Mouse (Mus musculus) kidney, adult 8-10 months (tissue): ENCODE results near the gene Pkhd1.

Experiments
- DNase-seq, 2 experiments: peaks; one replicate each; pipeline ENCODE4 v3.0.0; 2022

Gene Pkhd1

DNA sequence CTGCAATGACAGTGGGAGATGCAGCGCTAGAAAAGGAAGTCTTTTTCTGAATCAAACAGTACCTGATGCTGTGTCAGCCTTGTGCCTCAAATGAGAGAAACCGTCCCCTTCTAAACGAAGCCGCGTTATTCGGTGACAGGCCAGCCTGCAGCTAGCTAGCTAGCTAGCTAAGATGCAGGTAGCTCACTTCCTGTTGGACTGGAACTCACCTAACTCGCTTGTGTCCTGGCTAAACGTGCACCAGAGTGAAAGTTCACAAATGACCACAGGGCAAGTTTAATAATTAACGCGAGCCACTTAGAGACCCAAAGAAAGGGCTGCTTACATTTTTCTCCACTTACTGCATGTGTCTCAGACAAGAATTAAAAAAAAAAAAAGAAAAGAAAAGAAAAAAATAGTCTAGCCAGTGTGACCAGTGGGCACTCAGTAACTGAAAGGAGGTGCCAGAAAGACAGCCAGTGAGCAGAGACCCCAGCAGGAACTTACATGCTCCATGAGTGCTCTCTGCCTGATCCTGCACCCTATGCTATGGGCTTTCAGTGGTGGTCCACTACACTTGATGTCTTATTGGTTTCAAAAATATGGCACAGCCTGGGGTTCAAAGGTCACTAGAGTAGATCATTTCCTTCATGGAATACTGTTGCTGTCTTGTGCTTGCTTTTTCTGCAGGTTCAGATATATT, at the start of gene Pkhd1:
TSS of gene Pkhd1 (minus strand) at position 216 of the 682 bp plus-strand sequence.
- peak; percentile 83 to 95 for DNase-seq

GRCm38 (mm10) chr1:20667567-20667966, 49.7 kb upstream of the Pkhd1 start:
- DNase-seq: no peak

DNA sequence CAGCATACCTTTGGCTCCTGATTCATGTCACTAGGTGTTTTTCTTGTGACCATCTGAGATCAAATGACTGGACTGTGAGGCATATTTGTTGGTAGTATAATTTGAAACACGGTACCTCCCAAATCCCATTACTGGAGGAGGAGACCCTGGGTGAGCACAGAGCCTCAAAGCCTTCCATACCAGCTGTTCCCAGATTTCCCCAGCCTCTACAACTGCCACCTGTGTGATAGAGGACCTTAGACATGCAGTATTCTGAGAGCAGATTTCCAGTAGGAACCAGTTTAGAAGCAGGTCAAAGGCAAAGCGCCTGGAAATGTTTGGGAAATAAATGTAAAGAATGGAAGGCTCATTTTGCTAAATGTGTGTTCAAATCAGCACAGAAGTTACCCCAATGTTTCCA, 48.4 kb upstream of the Pkhd1 start:
- DNase-seq: peak in 1 of 2 experiments; percentile 15

DNA sequence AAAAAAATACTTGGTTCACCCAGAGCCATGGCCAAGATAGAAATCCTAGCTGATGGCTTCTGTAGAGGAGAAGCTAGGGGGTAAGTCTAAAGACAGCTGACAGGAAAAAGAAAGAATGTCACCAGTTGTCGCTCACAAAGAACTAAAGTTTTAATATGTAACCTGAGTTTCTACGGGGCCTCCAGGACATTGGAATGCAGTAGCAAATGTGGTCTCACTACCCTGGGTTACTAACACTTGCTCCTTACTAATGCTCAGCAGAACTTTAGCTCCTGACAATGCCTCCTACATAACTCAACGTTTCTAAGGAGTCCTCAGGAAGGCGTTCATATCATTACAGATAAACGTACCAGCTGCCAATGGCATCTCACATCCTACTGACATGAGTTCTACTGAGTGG, 37.2 kb upstream of the Pkhd1 start:
- DNase-seq: peak; percentile 45 to 77

- DNase-seq: peak; percentile 73 to 90
Observed at GRCm38 (mm10) chr1:20653513-20654506, 35.9 kb upstream of the Pkhd1 start.

DNA sequence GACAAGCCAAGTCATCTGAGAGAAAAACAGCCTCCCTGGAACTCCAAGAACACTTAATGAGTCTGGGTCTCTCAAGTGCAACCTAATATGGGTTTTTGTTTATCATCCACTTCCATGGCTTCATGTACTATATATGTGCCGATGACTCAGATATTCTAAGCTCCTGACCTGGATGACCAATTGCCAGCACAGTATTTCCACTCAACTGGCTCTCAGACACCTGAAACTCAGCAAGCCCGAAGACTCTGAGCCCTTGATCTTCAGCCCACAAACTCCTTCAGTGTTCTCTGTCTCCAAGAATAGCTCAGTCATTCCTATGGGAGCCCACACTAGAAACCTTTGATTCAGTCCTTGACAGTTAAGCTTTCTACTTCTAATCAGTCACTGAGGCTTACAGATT, 17.0 kb upstream of the Pkhd1 start:
- DNase-seq: no peak

- no peak for DNase-seq
Observed at GRCm38 (mm10) chr1:20633276-20633869, 15.5 kb upstream of the Pkhd1 start.

- no peak for DNase-seq
Observed at GRCm38 (mm10) chr1:20624564-20624963, 6.7 kb upstream of the Pkhd1 start.

GRCm38 (mm10) chr1:20623375-20623774, 5.5 kb upstream of the Pkhd1 start:
- DNase-seq: no peak

- DNase-seq: no peak
Observed at GRCm38 (mm10) chr1:20620611-20621010, 2.7 kb upstream of the Pkhd1 start.

DNA sequence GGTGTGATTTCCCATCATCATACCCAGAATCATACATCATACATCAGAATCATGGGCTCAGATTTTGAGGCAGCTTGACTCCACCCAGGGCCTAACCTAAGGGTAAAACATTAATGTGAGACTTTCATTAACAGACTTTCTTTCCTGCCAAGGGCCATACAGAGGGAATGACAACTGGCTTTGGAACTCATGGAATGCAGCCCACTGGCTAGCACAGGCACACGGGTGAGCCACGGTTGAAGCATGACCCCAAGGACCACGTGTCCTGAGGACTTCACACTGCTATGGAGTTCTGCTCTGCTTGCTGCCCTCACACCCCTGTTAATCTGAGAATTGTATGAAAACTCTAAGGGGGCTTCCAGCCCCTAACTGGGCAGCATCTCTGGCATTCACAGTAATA, 1.5 kb upstream of the Pkhd1 start:
- peak; percentile 87 to 93 for DNase-seq

DNA sequence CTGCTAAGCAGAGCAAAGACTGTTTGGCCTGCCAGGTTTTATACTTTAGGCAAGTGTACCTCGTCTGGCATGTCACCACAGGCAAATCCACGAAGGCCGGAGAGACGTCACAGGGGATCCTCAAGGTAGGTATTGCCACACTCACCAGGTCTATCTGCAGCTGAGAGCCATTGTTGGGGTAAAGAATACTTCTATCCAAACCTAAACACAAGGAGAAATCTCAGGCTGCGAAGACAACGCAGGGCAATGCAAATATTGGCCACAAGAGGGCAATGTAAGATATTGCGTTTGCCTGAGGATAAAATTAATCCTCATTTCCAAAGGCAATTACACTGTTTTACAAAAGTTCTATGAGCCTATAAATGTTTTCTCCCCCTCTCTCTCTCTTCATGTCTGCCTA, 5.2 kb downstream of the Pkhd1 start:
- DNase-seq: peak in 1 of 2 experiments; percentile 60

GRCm38 (mm10) chr1:20605489-20605888, 12.4 kb downstream of the Pkhd1 start:
- DNase-seq: peak; percentile 14 to 38

- no peak for DNase-seq
Observed at GRCm38 (mm10) chr1:20590488-20590887, 27.4 kb downstream of the Pkhd1 start.

- DNase-seq: no peak
Observed at GRCm38 (mm10) chr1:20571469-20571868, 46.4 kb downstream of the Pkhd1 start.

DNA sequence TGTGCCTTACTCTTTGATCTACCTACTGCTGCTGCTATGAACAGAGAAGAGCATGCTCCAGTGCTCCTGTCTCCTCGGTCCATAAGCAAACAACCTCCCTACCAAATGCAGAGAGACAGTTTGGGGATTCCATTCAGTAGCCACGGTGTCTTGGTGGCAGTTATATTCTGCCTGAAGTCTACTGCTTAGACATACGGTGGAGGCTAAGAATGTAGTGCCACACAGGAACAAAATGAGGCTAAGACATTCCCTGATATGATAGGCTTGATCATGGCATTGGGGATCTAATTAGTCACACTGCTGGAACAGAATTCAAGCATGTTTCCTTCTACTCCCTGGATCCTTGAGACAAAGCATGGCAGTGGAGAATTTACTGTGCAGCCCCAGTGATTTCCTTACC, 48.4 kb downstream of the Pkhd1 start:
- no peak for DNase-seq

GRCm38 (mm10) chr1:20558443-20558842, 59.4 kb downstream of the Pkhd1 start:
- no peak for DNase-seq

- peak; percentile 24 to 34 for DNase-seq
Observed at GRCm38 (mm10) chr1:20554398-20554797, 63.5 kb downstream of the Pkhd1 start.

DNA sequence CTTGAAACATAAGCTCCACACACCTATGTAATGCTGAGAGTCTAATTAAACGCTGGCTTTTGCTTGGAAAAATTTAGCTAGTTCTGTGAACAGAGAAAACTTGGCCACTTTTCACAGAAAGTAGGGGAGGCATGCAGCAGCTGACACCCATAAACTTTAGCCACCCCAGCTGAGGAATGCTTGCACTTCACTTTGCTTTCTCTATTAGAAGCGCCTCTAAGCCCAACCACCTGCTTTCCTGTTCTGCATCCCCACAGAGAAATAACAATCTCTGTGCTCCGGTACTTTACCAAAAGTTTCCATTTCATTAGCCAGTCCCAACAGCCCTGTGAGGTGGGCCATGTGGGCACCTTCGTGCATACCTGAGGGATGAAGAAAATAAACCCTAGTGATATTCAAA, 66.5 kb downstream of the Pkhd1 start:
- no peak for DNase-seq

GRCm38 (mm10) chr1:20544526-20544925, 73.3 kb downstream of the Pkhd1 start:
- DNase-seq: peak in 1 of 2 experiments; percentile 12

GRCm38 (mm10) chr1:20513364-20514084, 104.3 kb downstream of the Pkhd1 start:
- peak in 1 of 2 experiments; percentile 41 for DNase-seq

DNA sequence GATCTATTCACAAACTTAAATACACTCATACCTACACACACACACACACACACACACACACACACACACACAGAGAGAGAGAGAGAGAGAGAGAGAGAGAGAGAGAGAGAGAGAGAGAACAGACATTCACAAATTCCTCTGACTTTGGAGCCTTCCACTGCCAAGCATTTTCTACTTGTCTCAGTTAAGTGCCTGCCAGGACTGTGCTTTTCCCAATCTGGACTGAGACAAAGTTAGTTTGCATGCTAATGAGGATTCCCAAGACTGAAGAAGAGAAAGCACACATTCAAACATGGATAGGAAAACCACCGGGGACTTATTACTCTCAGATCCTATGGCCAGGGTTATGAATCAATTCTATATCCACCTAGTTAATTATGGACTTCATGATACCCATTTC, 118.9 kb downstream of the Pkhd1 start:
- DNase-seq: no peak

DNA sequence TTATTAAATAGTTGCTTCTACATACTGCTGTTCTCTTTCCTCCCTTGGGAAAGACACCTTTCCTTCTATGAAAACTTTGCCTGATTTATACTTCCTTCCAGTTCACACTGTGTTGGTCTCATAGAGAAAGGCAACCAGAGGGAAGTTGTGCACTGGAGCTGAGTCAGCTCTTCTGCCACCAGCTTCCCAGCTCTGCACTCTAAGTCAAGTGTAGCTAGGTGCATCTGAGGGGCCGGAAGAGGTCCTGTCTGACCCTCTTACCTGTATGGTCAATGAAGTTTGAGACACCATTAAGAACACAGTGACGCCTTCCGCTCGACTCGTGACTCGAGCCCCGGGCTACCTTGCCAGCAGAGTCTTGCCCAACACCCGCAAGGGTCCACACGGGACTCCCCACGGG, 131.8 kb downstream of the Pkhd1 start:
- no peak for DNase-seq
